Mouse (Mus musculus) embryo, embryonic 10.5 days (tissue): ENCODE measurements around the gene Cfap97.
"Not testable (repeated sequence)": the region's sequence is repeated elsewhere in the genome, so short reads cannot be mapped to it uniquely, and the experiment has no call there.

ENCODE experiments used
- DNase-seq: peaks from one replicate; pipeline ENCODE4 v3.0.0-alpha.2; 2015; ENCODE audit warnings: low spot score

Cfap97 gene

GRCm38 (mm10) chr8:46226622-46227021 lies 75.1 kb downstream of the Cfap97 start:
- DNase-seq = no peak

- DNase-seq = not testable (repeated sequence)
Observed at GRCm38 (mm10) chr8:46231968-46232367, 80.4 kb downstream of the Cfap97 start.

- no peak for DNase-seq
Observed at GRCm38 (mm10) chr8:46232798-46233197, 81.2 kb downstream of the Cfap97 start.

- DNase-seq = no peak
Observed at GRCm38 (mm10) chr8:46234736-46235135, 83.2 kb downstream of the Cfap97 start.

- no peak for DNase-seq
Observed at GRCm38 (mm10) chr8:46236441-46237223, 85.1 kb downstream of the Cfap97 start.

GRCm38 (mm10) chr8:46241568-46242374 lies 90.2 kb downstream of the Cfap97 start:
- peak; percentile 92 for DNase-seq

- no peak for DNase-seq
Observed at GRCm38 (mm10) chr8:46242946-46243345, 91.4 kb downstream of the Cfap97 start.
